Mouse (Mus musculus) retina, postnatal 7 days (tissue): ENCODE data around the gene Sbno1.

ENCODE experiments used
- DNase-seq: peaks from one replicate; pipeline ENCODE4 v3.0.0-alpha.2; 2012; ENCODE audit warnings: low read depth, low spot score

The Sbno1 gene

GRCm38 (mm10) chr5:124337103-124337502 is 88.7 kb downstream of the Sbno1 start:
- no peak for DNase-seq

- DNase-seq = no peak
Measured at GRCm38 (mm10) chr5:124334392-124334791, 91.4 kb downstream of the Sbno1 start.

DNA sequence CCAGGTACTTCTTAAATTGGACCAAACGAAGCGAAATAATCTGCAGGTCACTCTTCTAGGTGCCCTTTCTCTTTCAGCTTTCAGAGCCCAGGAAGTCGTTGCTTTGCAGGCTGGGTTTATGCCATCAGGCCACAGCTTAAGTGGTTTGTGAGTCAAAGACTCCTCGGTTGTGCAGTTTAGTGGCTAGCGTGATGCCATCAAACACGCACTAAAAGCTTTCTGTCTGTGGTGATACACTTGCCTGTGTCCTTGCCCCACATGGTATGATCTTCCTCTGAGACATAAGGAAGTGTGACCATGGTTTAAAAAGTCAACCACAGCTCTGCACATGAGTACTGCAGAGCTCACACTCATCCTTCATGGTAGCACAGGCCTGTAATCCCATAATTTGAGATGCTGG is 95.7 kb downstream of the Sbno1 start:
- DNase-seq = no peak

DNA sequence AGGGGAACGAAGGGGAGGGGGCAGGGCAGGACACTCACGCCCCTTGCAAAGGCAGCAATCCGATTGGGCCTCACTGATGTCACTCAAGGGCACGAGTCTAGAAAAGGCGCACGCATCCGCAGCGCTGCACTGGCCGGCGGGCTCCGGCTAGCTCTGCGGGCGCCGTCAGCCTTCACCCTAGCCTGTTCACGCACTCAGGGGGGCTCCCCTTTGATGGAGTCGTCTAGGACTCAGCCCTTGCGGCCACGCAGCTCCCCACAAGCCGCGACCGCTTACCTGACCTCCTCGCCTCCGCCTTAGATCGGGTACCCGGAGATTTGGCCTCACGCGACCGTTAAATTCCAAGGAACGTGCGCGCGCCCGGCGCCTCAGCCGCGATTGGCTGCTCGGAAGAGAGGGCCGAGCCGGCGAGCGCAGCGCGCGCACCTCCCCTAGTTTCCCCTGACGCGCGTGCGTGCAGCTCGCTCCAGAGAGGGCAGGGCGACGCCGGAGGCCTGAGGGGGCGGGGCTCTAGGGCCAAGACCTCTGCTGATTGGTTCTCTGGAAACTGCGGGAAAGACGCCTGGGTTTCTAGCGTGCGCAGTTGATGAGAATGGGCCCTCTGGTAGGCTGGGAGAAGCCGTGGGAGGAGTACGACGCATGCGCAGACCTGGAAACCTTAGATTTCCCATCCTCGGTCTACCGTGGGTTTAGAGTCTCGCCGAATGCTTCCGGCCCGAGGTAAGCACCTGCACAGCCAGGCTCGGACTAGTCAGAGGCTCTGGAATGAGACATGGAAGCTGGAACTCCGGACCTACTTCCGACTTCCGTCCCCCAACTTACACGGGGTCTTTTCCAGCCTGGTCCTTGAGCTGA is 98.1 kb downstream of the Sbno1 start, which contains the start of the genes Mphosph9 and 2810006K23Rik:
Gene Mphosph9, minus strand, starts transcription at position 463 of the 855 bp plus-strand sequence.
Gene 2810006K23Rik, plus strand, starts transcription at position 580 of the 855 bp plus-strand sequence.
- peak; percentile 100 for DNase-seq

- no peak for DNase-seq
Measured at GRCm38 (mm10) chr5:124326829-124327228, 99.0 kb downstream of the Sbno1 start.
